Mouse (Mus musculus): ENCODE measurements around the gene Zdhhc5. TPM values are rescaled to one million over a fixed set of nuclear protein-coding genes. Genes with fewer than 3 reads are reported as not detected.
"Not testable (repeated sequence)": the region's sequence is repeated elsewhere in the genome, so short reads cannot be mapped to it uniquely, and the experiment has no call there.

Gene Zdhhc5
- polyA plus RNA-seq, 1 experiment from 2014 or later: 27.8 TPM

GRCm38 (mm10) chr2:84732394-84732793 is 17.4 kb upstream of the Zdhhc5 start:
- peaks cover 40% of the 10 kb centered on the region for H3K4me1 ChIP-seq
- no peak overlapping the region for H3K4me2 ChIP-seq (replicated peaks)
- H3K27me3 ChIP-seq: no peaks in the 10 kb centered on the region
- no peak overlapping the region for H3K27ac ChIP-seq
- no peaks in the 10 kb centered on the region for H3K9me3 ChIP-seq
- no peak for ATAC-seq (ENCODE audit: low FRiP score, low read depth)
- 85% methylated on average over 1 of the region's 1 CpGs for WGBS
- H3K36me3 ChIP-seq: no peaks in the 10 kb centered on the region
- H3K4me3 ChIP-seq: no peak overlapping the region
- no peak overlapping the region for H3K9ac ChIP-seq

GRCm38 (mm10) chr2:84731206-84731605 is 16.2 kb upstream of the Zdhhc5 start:
- ATAC-seq (ENCODE audit: low FRiP score, low read depth): no peak
- H3K9ac ChIP-seq: no peak overlapping the region
- H3K36me3 ChIP-seq: no peaks in the 10 kb centered on the region

GRCm38 (mm10) chr2:84728191-84728590 is 13.2 kb upstream of the Zdhhc5 start:
- H3K9me3 ChIP-seq; H3K27ac ChIP-seq; ATAC-seq (ENCODE audit: low FRiP score, low read depth); H3K27me3 ChIP-seq; H3K4me2 ChIP-seq (replicated peaks); H3K4me3 ChIP-seq; H3K9ac ChIP-seq: not testable (repeated sequence)
- Histone ChIP-seq H3K4me1 (peaks cover 18% of the 10 kb centered on the region), H3K36me3 (peaks cover 22% of the 10 kb centered on the region)
- WGBS: 84% methylated on average over 5 of the region's 5 CpGs

More at GRCm38 (mm10) chr2:84731206-84731605, 16.2 kb upstream of the Zdhhc5 start:
- no peak overlapping the region for H3K4me3 ChIP-seq
- H3K4me1 ChIP-seq: peaks cover 33% of the 10 kb centered on the region
- WGBS: 75% methylated on average over 3 of the region's 3 CpGs
- H3K27ac ChIP-seq: no peak overlapping the region
- no peak overlapping the region for H3K4me2 ChIP-seq (replicated peaks)
- no peaks in the 10 kb centered on the region for H3K9me3 ChIP-seq
- H3K27me3 ChIP-seq: no peaks in the 10 kb centered on the region

- Histone ChIP-seq H3K27ac (peak within 1 kb of the TSS; percentile 80), H3K27me3 (no peaks in the 10 kb centered on the region), H3K9me3 (no peaks in the 10 kb centered on the region), H3K36me3 (peaks cover 24% of the 10 kb centered on the region), H3K9ac (peak within 1 kb of the TSS; percentile 73), H3K4me2 (replicated peaks) (peak within 1 kb of the TSS; percentile 91), H3K4me3 (peak within 1 kb of the TSS; percentile 67), H3K4me1 (peaks cover 18% of the 10 kb centered on the region)
- peak; percentile 97 for ATAC-seq (ENCODE audit: low FRiP score, low read depth)
- under 1% methylated on average over 39 of the region's 39 CpGs for WGBS
Observed at GRCm38 (mm10) chr2:84727172-84727858, 12.3 kb upstream of the Zdhhc5 start, which contains the start of gene Clp1. Gene Clp1, minus strand, starts transcription at chr2:84727350.

GRCm38 (mm10) chr2:84726716-84727115 is 11.7 kb upstream of the Zdhhc5 start:
- peak overlapping the region; percentile 91 for H3K4me2 ChIP-seq (replicated peaks)
- H3K4me1 ChIP-seq: peaks cover 18% of the 10 kb centered on the region
- no peaks in the 10 kb centered on the region for H3K27me3 ChIP-seq
- H3K9me3 ChIP-seq: no peaks in the 10 kb centered on the region
- WGBS: 3% methylated on average over 9 of the region's 9 CpGs
- H3K4me3 ChIP-seq: peak overlapping the region; percentile 67
- H3K27ac ChIP-seq: 0 out of 2 replicates have a peak overlapping the region, but pooled peaks have one; percentile 80
- H3K36me3 ChIP-seq: peaks cover 29% of the 10 kb centered on the region
- peak overlapping the region; percentile 73 for H3K9ac ChIP-seq
- peak; percentile 3; the same call in 1 of the 2 replicates for ATAC-seq (ENCODE audit: low FRiP score, low read depth)

GRCm38 (mm10) chr2:84725770-84726169 is 10.8 kb upstream of the Zdhhc5 start:
- Histone ChIP-seq H3K36me3 (peaks cover 36% of the 10 kb centered on the region), H3K4me3 (peak overlapping the region; percentile 67), H3K27me3 (no peaks in the 10 kb centered on the region), H3K9me3 (no peaks in the 10 kb centered on the region), H3K9ac (peak overlapping the region; percentile 19; the same call in 1 of the 2 replicates), H3K4me2 (replicated peaks) (peak overlapping the region; percentile 91), H3K4me1 (peaks cover 18% of the 10 kb centered on the region), H3K27ac (no peak overlapping the region)
- no peak for ATAC-seq (ENCODE audit: low FRiP score, low read depth)
- WGBS: 93% methylated on average over 10 of the region's 10 CpGs

- Histone ChIP-seq H3K27me3 (no peaks in the 10 kb centered on the region), H3K27ac (no peak overlapping the region), H3K36me3 (peaks cover 36% of the 10 kb centered on the region), H3K9me3 (no peaks in the 10 kb centered on the region), H3K4me1 (peaks cover 18% of the 10 kb centered on the region), H3K4me2 (replicated peaks) (no peak overlapping the region), H3K4me3 (no peak overlapping the region), H3K9ac (no peak overlapping the region)
- 95% methylated on average over 14 of the region's 14 CpGs for WGBS
- no peak for ATAC-seq (ENCODE audit: low FRiP score, low read depth)
Observed at GRCm38 (mm10) chr2:84723856-84724255, 8.9 kb upstream of the Zdhhc5 start.

GRCm38 (mm10) chr2:84721182-84721581 is 6.2 kb upstream of the Zdhhc5 start:
- Histone ChIP-seq H3K9me3 (no peaks in the 10 kb centered on the region), H3K27me3 (no peaks in the 10 kb centered on the region), H3K9ac (no peak overlapping the region), H3K4me2 (replicated peaks) (no peak overlapping the region), H3K4me1 (peaks cover 13% of the 10 kb centered on the region), H3K36me3 (peaks cover 36% of the 10 kb centered on the region), H3K4me3 (no peak overlapping the region), H3K27ac (no peak overlapping the region)
- no peak for ATAC-seq (ENCODE audit: low FRiP score, low read depth)
- WGBS: 77% methylated on average over 3 of the region's 3 CpGs

- Histone ChIP-seq H3K27me3 (no peaks in the 10 kb centered on the region), H3K4me3 (no peak overlapping the region), H3K4me1 (peaks cover 8% of the 10 kb centered on the region), H3K27ac (no peak overlapping the region), H3K4me2 (replicated peaks) (no peak overlapping the region), H3K9me3 (no peaks in the 10 kb centered on the region), H3K36me3 (peaks cover 35% of the 10 kb centered on the region), H3K9ac (no peak overlapping the region)
- ATAC-seq (ENCODE audit: low FRiP score, low read depth): no peak
- 82% methylated on average over 2 of the region's 2 CpGs for WGBS
Observed at GRCm38 (mm10) chr2:84720718-84721117, 5.7 kb upstream of the Zdhhc5 start.

- Histone ChIP-seq H3K4me1 (peaks cover 13% of the 10 kb centered on the region), H3K4me2 (replicated peaks) (no peak overlapping the region), H3K36me3 (peaks cover 12% of the 10 kb centered on the region), H3K27me3 (no peaks in the 10 kb centered on the region), H3K4me3 (no peak overlapping the region), H3K9me3 (no peaks in the 10 kb centered on the region), H3K9ac (no peak overlapping the region), H3K27ac (no peak overlapping the region)
- 91% methylated on average over 4 of the region's 4 CpGs for WGBS
- no peak for ATAC-seq (ENCODE audit: low FRiP score, low read depth)
Observed at GRCm38 (mm10) chr2:84717357-84717756, 2.4 kb upstream of the Zdhhc5 start.

GRCm38 (mm10) chr2:84716423-84717355 is 1.7 kb upstream of the Zdhhc5 start:
- no peaks in the 10 kb centered on the region for H3K27me3 ChIP-seq
- no peak for ATAC-seq (ENCODE audit: low FRiP score, low read depth)
- peaks cover 6% of the 10 kb centered on the region for H3K36me3 ChIP-seq
- H3K9ac ChIP-seq: peak overlapping the region; percentile 78
- 29% methylated on average over 9 of the region's 9 CpGs for WGBS
- H3K9me3 ChIP-seq: no peaks in the 10 kb centered on the region
- peak overlapping the region; percentile 94; the same call in 1 of the 2 replicates for H3K27ac ChIP-seq
- peak overlapping the region; percentile 77 for H3K4me3 ChIP-seq
- H3K4me1 ChIP-seq: peaks cover 13% of the 10 kb centered on the region
- peak overlapping the region; percentile 74 for H3K4me2 ChIP-seq (replicated peaks)
